Mouse (Mus musculus) induced T-regulatory cell, adult 2 months (primary cell): ENCODE data around the gene Olfr101.

Experiments used
- DNase-seq: peaks from one replicate; pipeline ENCODE4 v3.0.0-alpha.2; 2012; ENCODE audit warnings: low read depth

Gene Olfr101

GRCm38 (mm10) chr17:37304213-37304612 is at the start of gene Olfr101:
Gene Olfr101, minus strand, starts transcription at chr17:37304313.
- no peak for DNase-seq

GRCm38 (mm10) chr17:37339598-37339997 is 35.5 kb upstream of the Olfr101 start, which contains the start of gene Olfr103:
Gene Olfr103, minus strand, starts transcription at chr17:37339698.
- no peak for DNase-seq

- DNase-seq: no peak
These were observed 12.8 kb upstream of the Olfr101 start, which contains the start of gene Olfr102 for GRCm38 (mm10) chr17:37316954-37317353. Gene Olfr102, minus strand, starts transcription at chr17:37317054.

GRCm38 (mm10) chr17:37310146-37310699 is 6.1 kb upstream of the Olfr101 start:
- no peak for DNase-seq

GRCm38 (mm10) chr17:37308483-37308882 is 4.4 kb upstream of the Olfr101 start:
- DNase-seq: no peak

GRCm38 (mm10) chr17:37283360-37283759 is 20.8 kb downstream of the Olfr101 start, which contains the start of gene Olfr99:
Gene Olfr99, minus strand, starts transcription at chr17:37283460.
- no peak for DNase-seq

GRCm38 (mm10) chr17:37280331-37280730 is 23.8 kb downstream of the Olfr101 start:
- DNase-seq: no peak

GRCm38 (mm10) chr17:37276573-37276972 is 27.5 kb downstream of the Olfr101 start:
- DNase-seq: no peak

GRCm38 (mm10) chr17:37275626-37276248 is 28.4 kb downstream of the Olfr101 start:
- DNase-seq: no peak

- peak; percentile 95 for DNase-seq
These were observed 33.4 kb downstream of the Olfr101 start for GRCm38 (mm10) chr17:37270702-37271092.

- peak; percentile 100 for DNase-seq
These were observed 33.9 kb downstream of the Olfr101 start, which contains the start of gene H2-M3 for GRCm38 (mm10) chr17:37270058-37270701. Gene H2-M3, plus strand, starts transcription at chr17:37270220.

GRCm38 (mm10) chr17:37263626-37264025 is 40.5 kb downstream of the Olfr101 start, which contains the start of gene Olfr98:
Gene Olfr98, minus strand, starts transcription at chr17:37263749.
- no peak for DNase-seq

GRCm38 (mm10) chr17:37250544-37250943 is 53.6 kb downstream of the Olfr101 start:
- DNase-seq: peak; percentile 64

GRCm38 (mm10) chr17:37249460-37249859 is 54.7 kb downstream of the Olfr101 start:
- no peak for DNase-seq
